Mouse (Mus musculus): ENCODE data around the gene Jmjd8. TPM values are rescaled to one million over a fixed set of nuclear protein-coding genes. Genes with fewer than 3 reads are reported as not detected.

Gene Jmjd8
- polyA plus RNA-seq, 2 experiments, result 13.7 to 17.3 TPM

DNA sequence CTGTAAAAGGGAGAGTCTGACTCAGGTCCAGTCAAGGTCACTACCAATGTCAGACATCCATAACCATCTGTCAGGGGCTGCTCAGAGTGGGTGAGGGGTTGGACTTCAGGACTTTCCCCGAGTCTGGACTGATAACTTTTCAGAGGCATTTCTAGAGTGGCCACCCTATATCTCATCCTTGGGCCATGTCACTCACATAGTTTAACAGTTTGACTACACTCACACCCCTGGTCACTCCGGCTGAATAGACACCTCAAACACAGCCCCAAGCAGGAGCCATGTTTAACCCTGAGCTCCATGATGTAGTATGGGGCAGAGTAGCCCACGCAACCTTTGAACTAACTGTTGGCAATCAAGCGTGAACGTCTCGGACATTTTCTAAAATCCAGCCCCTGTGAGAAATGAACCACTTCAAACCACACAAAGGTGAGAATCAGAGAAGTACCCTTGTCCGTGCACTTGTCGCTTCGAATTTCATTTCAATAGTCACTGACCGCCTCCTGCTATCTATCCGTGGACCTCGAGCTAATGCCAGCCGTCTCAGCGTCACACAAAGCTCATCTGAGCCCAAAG, 45.6 kb downstream of the Jmjd8 start:
- 9% methylated on average over 14 of the region's 14 CpGs for WGBS (ENCODE audit: insufficient replicate concordance)
- no peak for ATAC-seq (ENCODE audit: insufficient read depth)
- TF ChIP-seq CTCF (IDR thresholded peaks at IDR 0.05; ENCODE audit: low read depth) (no peak), EP300 (IDR thresholded peaks at IDR 0.05; ENCODE audit: low read depth) (no peak)

GRCm38 (mm10) chr17:25874721-25875170, 46.1 kb downstream of the Jmjd8 start, which contains the start of gene Mettl26:
Gene Mettl26 (plus strand): TSS chr17:25875074.
- H3K9me3 ChIP-seq (ENCODE audit: control insufficient read depth, low read length), result no peaks in the 10 kb centered on the region
- no peaks in the 10 kb centered on the region for H3K27me3 ChIP-seq (ENCODE audit: control insufficient read depth, insufficient read depth, low read length)
- H3K4me1 ChIP-seq (replicated peaks; ENCODE audit: control insufficient read depth in 2 of 2, insufficient read depth in 2 of 2, low read length in 1 of 2), result peaks cover 4 to 13% of the 10 kb centered on the region in 2 experiments
- H3K27ac ChIP-seq, result peak within 1 kb of the TSS; percentile 86
- H3K4me2 ChIP-seq (ENCODE audit: low read depth), result peak within 1 kb of the TSS; percentile 94
- H3K36me3 ChIP-seq (replicated peaks; ENCODE audit: control insufficient read depth, insufficient read depth, low read depth), result peaks cover 3% of the 10 kb centered on the region; the same call in 1 of the 2 replicates
- DNase-seq (ENCODE audit: low read depth in 3 of 3, low spot score in 3 of 3) (peak; percentile 77), ATAC-seq (ENCODE audit: insufficient read depth) (peak; percentile 79)
- TF ChIP-seq CTCF (IDR thresholded peaks at IDR 0.05; ENCODE audit: low read depth) (0 out of 2 replicates have a peak, but pooled peaks have one; percentile 39), EP300 (IDR thresholded peaks at IDR 0.05; ENCODE audit: low read depth) (no peak)
- under 1% methylated on average over 25 of the region's 25 CpGs for WGBS (ENCODE audit: insufficient replicate concordance)
- H3K4me3 ChIP-seq (ENCODE audit: insufficient read depth in 1 of 2, low read depth in 2 of 2, low read length in 2 of 2), result peak within 1 kb of the TSS; percentile 91 to 93
- peak within 1 kb of the TSS; percentile 75 for H3K9ac ChIP-seq (replicated peaks)

More for the DNA sequence above, 45.6 kb downstream of the Jmjd8 start:
- Histone ChIP-seq H3K27me3 (ENCODE audit: control insufficient read depth, insufficient read depth, low read length) (no peaks in the 10 kb centered on the region), H3K4me3 (ENCODE audit: insufficient read depth in 1 of 2, low read depth in 2 of 2, low read length in 2 of 2) (peak overlapping the region; percentile 91 to 93), H3K36me3 (replicated peaks; ENCODE audit: control insufficient read depth, insufficient read depth, low read depth) (peaks cover 3% of the 10 kb centered on the region; the same call in 1 of the 2 replicates), H3K9me3 (ENCODE audit: control insufficient read depth, low read length) (no peaks in the 10 kb centered on the region), H3K4me1 (replicated peaks; ENCODE audit: control insufficient read depth in 2 of 2, insufficient read depth in 2 of 2, low read length in 1 of 2) (peaks cover 4 to 13% of the 10 kb centered on the region in 2 experiments), H3K27ac (peak overlapping the region; percentile 56), H3K4me2 (ENCODE audit: low read depth) (peak overlapping the region; percentile 94), H3K9ac (replicated peaks) (peak overlapping the region; percentile 56)
- DNase-seq (ENCODE audit: low read depth in 3 of 3, low spot score in 3 of 3), result no peak

GRCm38 (mm10) chr17:25875171-25876136, 46.8 kb downstream of the Jmjd8 start:
- H3K4me1 ChIP-seq (replicated peaks; ENCODE audit: control insufficient read depth in 2 of 2, insufficient read depth in 2 of 2, low read length in 1 of 2), result peaks cover 4 to 13% of the 10 kb centered on the region in 2 experiments
- H3K4me3 ChIP-seq (ENCODE audit: insufficient read depth in 1 of 2, low read depth in 2 of 2, low read length in 2 of 2), result peak overlapping the region; percentile 91 to 93
- ATAC-seq (ENCODE audit: insufficient read depth) (peak; percentile 86), DNase-seq (ENCODE audit: low read depth in 3 of 3, low spot score in 3 of 3) (peak; percentile 68 to 73 (median 72))
- H3K27me3 ChIP-seq (ENCODE audit: control insufficient read depth, insufficient read depth, low read length), result no peaks in the 10 kb centered on the region
- H3K9ac ChIP-seq (replicated peaks), result peak overlapping the region; percentile 75
- H3K36me3 ChIP-seq (replicated peaks; ENCODE audit: control insufficient read depth, insufficient read depth, low read depth), result peaks cover 3% of the 10 kb centered on the region; the same call in 1 of the 2 replicates
- peak overlapping the region; percentile 86 for H3K27ac ChIP-seq
- WGBS (ENCODE audit: insufficient replicate concordance), result under 1% methylated on average over 59 of the region's 59 CpGs
- no peaks in the 10 kb centered on the region for H3K9me3 ChIP-seq (ENCODE audit: control insufficient read depth, low read length)
- peak overlapping the region; percentile 94 for H3K4me2 ChIP-seq (ENCODE audit: low read depth)
- TF ChIP-seq EP300 (IDR thresholded peaks at IDR 0.05; ENCODE audit: low read depth), result no peak
- peak; percentile 61 for TF ChIP-seq CTCF (IDR thresholded peaks at IDR 0.05; ENCODE audit: low read depth)

- Histone ChIP-seq H3K9ac (replicated peaks) (peak overlapping the region; percentile 75), H3K4me2 (ENCODE audit: low read depth) (peak overlapping the region; percentile 94), H3K27ac (no peak overlapping the region), H3K9me3 (ENCODE audit: control insufficient read depth, low read length) (no peaks in the 10 kb centered on the region), H3K36me3 (replicated peaks; ENCODE audit: control insufficient read depth, insufficient read depth, low read depth) (peaks cover 3% of the 10 kb centered on the region; the same call in 1 of the 2 replicates), H3K27me3 (ENCODE audit: control insufficient read depth, insufficient read depth, low read length) (no peaks in the 10 kb centered on the region), H3K4me1 (replicated peaks; ENCODE audit: control insufficient read depth in 2 of 2, insufficient read depth in 2 of 2, low read length in 1 of 2) (peaks cover 4 to 21% of the 10 kb centered on the region in 2 experiments), H3K4me3 (ENCODE audit: insufficient read depth in 1 of 2, low read depth in 2 of 2, low read length in 2 of 2) (peak overlapping the region; percentile 91 to 93)
- WGBS (ENCODE audit: insufficient replicate concordance), result 64% methylated on average over 10 of the region's 10 CpGs
- TF ChIP-seq EP300 (IDR thresholded peaks at IDR 0.05; ENCODE audit: low read depth), result no peak
- ATAC-seq (ENCODE audit: insufficient read depth) (no peak), DNase-seq (ENCODE audit: low read depth in 3 of 3, low spot score in 3 of 3) (no peak)
These were observed 47.8 kb downstream of the Jmjd8 start for GRCm38 (mm10) chr17:25876347-25876915.

Data from liver, embryonic 14.5 days (tissue).